Mouse (Mus musculus): ENCODE measurements around the gene Mtfp1.

The Mtfp1 gene

GRCm38 (mm10) chr11:4080219-4080618 is 15.0 kb downstream of the Mtfp1 start:
- DNase-seq (ENCODE audit: low read depth, low spot score), result peak; percentile 58

GRCm38 (mm10) chr11:4078267-4078933 is 16.8 kb downstream of the Mtfp1 start:
- DNase-seq (ENCODE audit: low read depth, low spot score), result no peak

GRCm38 (mm10) chr11:4076633-4077032 is 18.6 kb downstream of the Mtfp1 start:
- DNase-seq (ENCODE audit: low read depth, low spot score), result peak; percentile 70

GRCm38 (mm10) chr11:4069664-4070063 is 25.6 kb downstream of the Mtfp1 start:
- no peak for DNase-seq (ENCODE audit: low read depth, low spot score)

- no peak for DNase-seq (ENCODE audit: low read depth, low spot score)
Measured at GRCm38 (mm10) chr11:4064627-4065122, 30.6 kb downstream of the Mtfp1 start, which contains the start of gene Sec14l3. Gene Sec14l3, plus strand, starts transcription at chr11:4064841.

- no peak for DNase-seq (ENCODE audit: low read depth, low spot score)
Measured at GRCm38 (mm10) chr11:4062981-4063380, 32.3 kb downstream of the Mtfp1 start.

- no peak for DNase-seq (ENCODE audit: low read depth, low spot score)
Measured at GRCm38 (mm10) chr11:4062523-4062922, 32.7 kb downstream of the Mtfp1 start.

GRCm38 (mm10) chr11:4060866-4061575 is 34.2 kb downstream of the Mtfp1 start:
- DNase-seq (ENCODE audit: low read depth, low spot score), result no peak

- DNase-seq (ENCODE audit: low read depth, low spot score), result peak; percentile 80
Measured at GRCm38 (mm10) chr11:4053586-4053985, 41.7 kb downstream of the Mtfp1 start.

- no peak for DNase-seq (ENCODE audit: low read depth, low spot score)
Measured at GRCm38 (mm10) chr11:4048438-4048837, 46.8 kb downstream of the Mtfp1 start.

GRCm38 (mm10) chr11:4047766-4048165 is 47.5 kb downstream of the Mtfp1 start:
- no peak for DNase-seq (ENCODE audit: low read depth, low spot score)

GRCm38 (mm10) chr11:4046526-4046925 is 48.7 kb downstream of the Mtfp1 start:
- DNase-seq (ENCODE audit: low read depth, low spot score), result no peak

- no peak for DNase-seq (ENCODE audit: low read depth, low spot score)
Measured at GRCm38 (mm10) chr11:4043081-4043480, 52.2 kb downstream of the Mtfp1 start.

All from forelimb bud, embryonic 11.5 days (tissue).